Mouse (Mus musculus) megakaryocyte, embryonic 14.5 days (primary cell): ENCODE results near the gene Rpn2. TPM values are rescaled to one million over a fixed set of nuclear protein-coding genes. Genes with fewer than 3 reads are reported as not detected.

Experiments used
- H3K27me3 ChIP-seq: replicated peaks from 2 replicates; pipeline ENCODE3; 2012; ENCODE audit warnings: inconsistent platforms
- H3K36me3 ChIP-seq: replicated peaks from 2 replicates; pipeline ENCODE3; 2012; ENCODE audit warnings: low read length, inconsistent platforms, mixed read lengths
- H3K4me1 ChIP-seq: 2 replicates; pipeline ENCODE4 v1.6.1; 2012; ENCODE audit warnings: inconsistent platforms
- H3K4me3 ChIP-seq: replicated peaks from 2 replicates; pipeline ENCODE3; 2012; ENCODE audit warnings: moderate library complexity, mild to moderate bottlenecking, inconsistent platforms
- H3K9me3 ChIP-seq: 2 replicates; pipeline ENCODE4 v1.6.1; 2012; ENCODE audit warnings: inconsistent platforms
- FLI1 ChIP-seq: IDR thresholded peaks from 2 replicates; pipeline ENCODE4 v1.6.1; 2012; ENCODE audit warnings: low read length, inconsistent platforms, mixed read lengths
- GATA1 ChIP-seq: IDR thresholded peaks from 3 replicates; pipeline ENCODE4 v1.6.1; 2012; ENCODE audit warnings: mixed read lengths, low read length, inconsistent platforms, borderline replicate concordance
- polyA plus RNA-seq: library from polyadenylated mRNA; stranded (reverse); fragments of >175 nt; gene quantifications from 2 replicates; pipeline ENCODE4 v1.2.3, GENCODE M21; 2012; ENCODE audit warnings: low replicate concordance; ENCODE audit not compliant: insufficient read depth

Gene Rpn2
- polyA plus RNA-seq, 1 experiment, result 73.1 TPM

DNA sequence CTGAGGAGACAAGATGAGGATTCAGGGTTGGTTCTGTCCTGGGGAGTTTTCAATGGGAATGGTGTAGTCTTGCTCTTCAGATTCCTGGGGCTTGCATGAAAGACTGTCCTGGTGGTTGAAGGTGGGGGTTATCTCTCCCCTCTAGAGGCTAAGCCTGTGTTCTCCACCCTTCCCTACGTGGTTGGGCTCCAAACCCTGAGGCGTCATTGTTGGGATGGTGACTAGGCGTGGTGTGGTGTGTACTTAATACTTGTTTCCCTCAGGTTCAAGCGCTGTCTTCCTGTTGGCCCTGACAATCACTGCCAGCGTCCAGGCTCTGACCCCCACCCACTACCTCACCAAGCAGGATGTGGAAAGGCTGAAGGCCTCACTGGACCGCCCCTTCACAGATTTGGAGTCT lies 4.5 kb downstream of the Rpn2 start:
- Histone ChIP-seq H3K27me3 (no peaks in the 10 kb centered on the region), H3K4me1 (peaks cover 69% of the 10 kb centered on the region), H3K4me3 (no peak overlapping the region), H3K36me3 (peaks cover 63% of the 10 kb centered on the region), H3K9me3 (no peaks in the 10 kb centered on the region)
- TF ChIP-seq FLI1 (no peak), GATA1 (no peak)

DNA sequence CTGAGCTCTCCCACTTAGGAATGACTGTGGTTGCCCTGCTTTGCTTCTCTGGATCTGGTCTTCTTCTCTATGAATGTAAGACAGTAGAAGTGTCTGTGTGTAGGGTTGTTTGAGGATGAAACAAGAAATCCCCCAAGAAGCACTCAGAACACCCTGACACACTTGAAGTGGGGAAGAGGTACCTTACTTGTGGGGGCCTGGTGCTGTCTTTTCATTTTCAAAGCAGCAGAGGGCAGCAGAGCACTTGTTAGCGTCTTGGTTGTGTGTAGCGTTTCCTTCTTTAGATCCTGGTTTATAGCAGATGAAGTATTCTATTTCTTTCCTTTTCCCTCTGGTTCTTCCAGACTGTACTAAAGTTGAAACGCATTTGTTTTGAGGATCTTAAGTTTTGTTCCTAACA lies 8.7 kb downstream of the Rpn2 start:
- Histone ChIP-seq H3K36me3 (peaks cover 95% of the 10 kb centered on the region), H3K9me3 (no peaks in the 10 kb centered on the region), H3K27me3 (no peaks in the 10 kb centered on the region), H3K4me1 (peaks cover 54% of the 10 kb centered on the region), H3K4me3 (no peak overlapping the region)
- TF ChIP-seq FLI1, result no peak

DNA sequence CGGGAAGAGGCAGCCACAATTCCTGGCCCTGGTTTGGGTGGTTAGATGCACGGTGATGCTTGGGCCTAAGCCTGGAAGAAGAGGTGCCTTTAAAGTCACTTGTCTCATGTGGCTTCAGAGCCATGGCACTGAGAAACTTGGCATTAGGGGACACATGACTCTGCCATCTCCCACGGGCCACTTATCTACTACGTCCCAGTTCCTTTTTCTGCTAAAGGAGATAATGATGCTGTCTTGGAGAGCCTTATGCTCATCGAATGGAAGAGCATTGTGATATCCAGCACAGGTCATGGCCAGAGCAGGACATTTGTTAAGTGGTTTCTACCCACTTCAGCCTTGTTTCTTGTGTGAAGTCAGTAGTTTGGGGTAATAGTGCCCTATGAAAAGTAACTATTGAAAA lies 10.2 kb downstream of the Rpn2 start:
- H3K9me3 ChIP-seq, result no peaks in the 10 kb centered on the region
- H3K36me3 ChIP-seq, result peaks cover 95% of the 10 kb centered on the region
- TF ChIP-seq FLI1 (no peak), GATA1 (no peak)
- no peaks in the 10 kb centered on the region for H3K27me3 ChIP-seq
- H3K4me1 ChIP-seq, result peaks cover 40% of the 10 kb centered on the region
- peak overlapping the region; percentile 3 for H3K4me3 ChIP-seq

DNA sequence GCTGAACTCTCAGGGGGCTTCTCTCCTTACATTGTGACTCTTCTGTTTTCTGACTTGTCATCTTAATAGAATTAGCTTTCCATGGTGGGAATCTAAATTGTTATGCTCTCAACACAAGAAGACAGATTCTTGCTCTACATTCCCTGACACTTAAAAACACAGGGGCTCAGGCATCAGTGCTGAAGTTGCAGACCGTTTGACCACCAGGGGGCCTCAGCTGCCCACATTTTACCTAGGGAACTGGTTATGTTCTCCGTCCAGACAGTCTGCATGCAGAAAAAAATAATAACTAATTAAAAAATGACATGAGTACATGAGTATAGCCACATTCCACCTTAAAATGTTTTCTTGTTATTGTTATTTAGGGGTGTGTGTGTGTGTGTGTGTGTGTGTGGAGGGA lies 13.3 kb downstream of the Rpn2 start:
- H3K4me3 ChIP-seq, result no peak overlapping the region
- H3K9me3 ChIP-seq, result no peaks in the 10 kb centered on the region
- H3K27me3 ChIP-seq, result no peaks in the 10 kb centered on the region
- peaks cover 99% of the 10 kb centered on the region for H3K36me3 ChIP-seq
- H3K4me1 ChIP-seq, result peaks cover 23% of the 10 kb centered on the region
- no peak for TF ChIP-seq FLI1
- no peak for TF ChIP-seq GATA1

DNA sequence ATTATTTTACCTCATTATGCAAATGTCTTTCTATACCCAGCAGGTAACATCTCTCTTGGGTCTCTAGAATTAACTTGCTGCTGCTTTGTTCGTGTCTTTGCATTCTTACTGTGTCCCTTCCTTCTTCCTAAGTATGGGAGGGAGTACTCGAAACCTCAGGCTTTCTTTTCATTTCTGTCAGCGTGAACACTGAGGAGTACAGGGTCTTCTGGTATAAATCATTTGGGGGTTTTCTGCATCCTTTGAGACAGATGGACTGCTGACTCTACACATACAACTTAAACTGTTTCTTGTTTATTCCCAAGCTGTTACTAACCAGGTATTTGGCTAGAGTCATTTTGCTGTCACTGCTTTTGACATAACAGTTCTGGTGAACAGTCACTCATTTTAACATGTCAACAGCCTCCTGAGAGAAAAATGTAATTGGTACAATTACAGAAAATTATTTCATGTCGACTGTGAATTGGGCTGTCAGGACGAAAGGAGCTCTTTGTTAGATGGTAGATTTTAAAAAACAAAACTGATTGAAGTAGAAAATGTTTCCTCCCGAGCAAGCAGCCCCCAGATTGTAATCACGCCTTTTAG lies 17.4 kb downstream of the Rpn2 start:
- peaks cover 98% of the 10 kb centered on the region for H3K36me3 ChIP-seq
- H3K27me3 ChIP-seq, result no peaks in the 10 kb centered on the region
- H3K9me3 ChIP-seq, result no peaks in the 10 kb centered on the region
- peaks cover 6% of the 10 kb centered on the region for H3K4me1 ChIP-seq
- H3K4me3 ChIP-seq, result no peak overlapping the region
- TF ChIP-seq FLI1 (no peak), GATA1 (no peak)

DNA sequence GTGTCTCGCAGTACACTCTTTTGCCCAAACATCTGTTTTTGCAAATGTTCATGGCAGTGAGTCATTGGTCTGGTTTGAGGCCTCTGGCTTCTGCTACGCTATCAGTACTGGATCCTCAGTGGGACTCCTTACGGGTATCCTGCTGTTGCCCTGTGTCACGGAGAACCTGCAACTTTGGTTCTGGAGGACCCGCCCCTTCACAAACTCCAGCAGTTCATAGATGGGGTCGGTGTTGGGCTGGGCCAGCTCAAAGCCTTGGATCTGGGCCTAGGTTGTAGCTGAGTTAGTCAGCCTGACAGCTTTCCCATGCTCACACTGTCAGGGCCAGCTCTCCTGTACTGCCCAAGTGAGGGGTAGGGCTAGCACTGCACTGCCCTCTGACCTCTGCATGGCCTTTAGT lies 21.2 kb downstream of the Rpn2 start:
- TF ChIP-seq GATA1 (no peak), FLI1 (no peak)
- Histone ChIP-seq H3K27me3 (no peaks in the 10 kb centered on the region), H3K9me3 (no peaks in the 10 kb centered on the region), H3K36me3 (peaks cover 97% of the 10 kb centered on the region), H3K4me3 (no peak overlapping the region), H3K4me1 (peaks cover 25% of the 10 kb centered on the region)

DNA sequence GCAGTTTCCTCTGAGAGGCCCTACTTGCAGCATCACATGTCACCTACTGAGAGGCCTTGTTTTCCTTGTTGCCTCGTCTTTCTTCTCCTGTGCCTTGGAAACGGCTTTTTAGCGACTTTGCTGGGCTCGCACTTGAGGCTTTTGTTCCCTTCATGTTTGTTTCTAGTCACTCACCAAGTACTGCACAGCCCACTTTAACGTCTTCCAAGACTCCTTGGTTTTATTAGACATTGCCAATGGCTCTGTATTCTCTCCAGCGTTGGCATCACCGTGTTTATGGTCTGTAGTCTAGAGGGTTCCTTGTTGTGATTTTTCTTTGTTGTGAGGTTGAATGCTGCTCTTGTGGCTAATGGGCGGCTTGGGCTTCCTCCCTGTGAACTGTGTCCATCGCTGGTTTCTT lies 24.3 kb downstream of the Rpn2 start:
- no peak overlapping the region for H3K4me3 ChIP-seq
- H3K27me3 ChIP-seq, result no peaks in the 10 kb centered on the region
- TF ChIP-seq FLI1 (no peak), GATA1 (no peak)
- H3K36me3 ChIP-seq, result peaks cover 97% of the 10 kb centered on the region
- H3K9me3 ChIP-seq, result no peaks in the 10 kb centered on the region
- peaks cover 30% of the 10 kb centered on the region for H3K4me1 ChIP-seq

DNA sequence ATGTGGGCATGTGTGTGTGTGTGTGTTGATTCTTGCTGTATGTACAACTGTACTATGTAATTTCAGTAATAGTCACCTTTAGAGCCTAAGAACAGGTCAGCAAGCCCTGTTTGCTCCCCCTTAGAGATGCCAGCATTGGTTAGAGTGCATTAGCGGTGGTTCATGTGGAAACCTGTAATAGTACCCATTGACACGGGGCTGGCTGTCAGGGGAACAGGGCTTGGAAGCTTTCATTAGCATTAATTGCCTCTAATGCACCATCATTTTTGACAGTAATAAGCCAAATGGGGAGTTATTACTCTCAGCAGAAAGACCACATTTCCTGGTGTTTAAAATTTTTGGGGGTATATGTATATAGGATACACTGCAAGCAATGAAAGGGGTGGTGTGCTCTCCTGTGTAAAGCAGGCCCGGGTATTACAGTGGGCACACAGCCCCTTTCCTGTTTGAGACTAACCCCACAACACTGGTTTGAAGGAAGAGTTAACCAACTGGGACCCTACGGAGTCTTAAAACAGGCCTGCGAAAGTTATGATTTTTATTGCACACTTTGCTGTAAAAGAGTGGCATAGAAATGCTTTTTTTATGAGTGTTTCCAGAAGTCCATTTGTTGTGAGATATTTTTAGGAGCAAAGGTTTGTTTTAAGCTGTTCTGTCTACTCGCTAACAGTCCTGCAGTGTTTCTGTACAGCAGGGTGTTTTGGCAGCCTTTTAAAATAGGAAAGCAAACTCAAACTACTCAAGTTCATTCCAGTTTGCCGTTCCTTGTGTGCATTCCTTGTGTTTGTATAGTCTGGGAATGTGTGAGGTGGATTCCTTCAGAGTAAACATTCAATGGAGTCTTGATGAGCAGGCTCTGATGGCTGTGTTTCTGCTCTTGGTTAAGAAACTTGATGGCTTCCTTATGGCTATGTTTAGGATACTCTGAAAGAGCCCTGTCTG lies 27.5 kb downstream of the Rpn2 start:
- Histone ChIP-seq H3K9me3 (no peaks in the 10 kb centered on the region), H3K27me3 (no peaks in the 10 kb centered on the region), H3K4me3 (no peak overlapping the region), H3K36me3 (peaks cover 100% of the 10 kb centered on the region), H3K4me1 (peaks cover 24% of the 10 kb centered on the region)
- TF ChIP-seq GATA1, result no peak
- no peak for TF ChIP-seq FLI1

DNA sequence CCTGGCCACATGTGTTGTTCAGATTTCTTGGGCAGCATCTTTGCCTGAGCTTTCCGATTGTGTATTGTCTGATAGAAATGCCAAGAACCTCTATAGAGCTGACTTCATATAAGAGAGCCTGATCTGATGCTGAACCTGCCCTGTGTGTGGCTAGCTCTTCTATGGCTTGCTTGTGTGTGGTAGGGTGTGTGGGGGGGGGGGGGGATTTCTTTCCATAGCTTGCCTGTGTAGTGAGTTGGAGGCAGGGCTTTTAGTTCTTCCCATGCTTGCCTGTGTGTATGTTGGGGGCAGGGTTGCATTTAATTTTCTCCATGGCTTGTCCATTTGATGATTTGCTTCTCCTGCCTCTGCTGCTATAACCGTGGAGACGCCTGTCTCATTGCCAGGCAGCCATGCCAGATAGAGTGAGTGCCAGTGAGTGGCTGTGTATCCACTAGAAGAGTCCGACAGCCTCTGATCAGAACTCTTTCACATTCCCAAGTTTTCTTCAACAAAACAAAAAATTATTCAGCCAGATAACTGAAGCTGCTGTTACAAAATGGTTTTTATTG lies 29.0 kb downstream of the Rpn2 start:
- H3K4me1 ChIP-seq, result peaks cover 24% of the 10 kb centered on the region
- H3K36me3 ChIP-seq, result peaks cover 99% of the 10 kb centered on the region
- H3K4me3 ChIP-seq, result no peak overlapping the region
- H3K27me3 ChIP-seq, result no peaks in the 10 kb centered on the region
- H3K9me3 ChIP-seq, result no peaks in the 10 kb centered on the region
- TF ChIP-seq FLI1 (no peak), GATA1 (no peak)
